Mouse (Mus musculus): ENCODE results near the gene Dnajb4. TPM values are rescaled to one million over a fixed set of nuclear protein-coding genes. Genes with fewer than 3 reads are reported as not detected.
"Not testable (repeated sequence)": the region's sequence is repeated elsewhere in the genome, so short reads cannot be mapped to it uniquely, and the experiment has no call there.

Gene Dnajb4
- 42.4 and 42.5 TPM in 2 replicates for polyA plus RNA-seq (2015; fragmentation: Nextera tagmentation; extraction: Ambion mirVana)

- Histone ChIP-seq H3K4me1 (replicated peaks) (peaks cover 34% of the 10 kb centered on the region), H3K36me3 (no peaks in the 10 kb centered on the region), H3K9ac (peak within 1 kb of the TSS; percentile 100), H3K4me2 (peak within 1 kb of the TSS; percentile 79), H3K4me3 (peak within 1 kb of the TSS; percentile 99), H3K9me3 (no peaks in the 10 kb centered on the region), H3K27me3 (no peaks in the 10 kb centered on the region), H3K27ac (replicated peaks) (peak within 1 kb of the TSS; percentile 100)
- peak; percentile 97 for ATAC-seq (ENCODE audit: low FRiP score, low read depth)
- WGBS, result under 1% methylated on average over 84 of the region's 85 CpGs
These were observed at the start of gene Dnajb4, which contains the start of gene Fubp1 for GRCm38 (mm10) chr3:152209967-152210634. TSS of gene Dnajb4 (minus strand) at chr3:152210302. TSS of gene Fubp1 (plus strand) at chr3:152210422.

DNA sequence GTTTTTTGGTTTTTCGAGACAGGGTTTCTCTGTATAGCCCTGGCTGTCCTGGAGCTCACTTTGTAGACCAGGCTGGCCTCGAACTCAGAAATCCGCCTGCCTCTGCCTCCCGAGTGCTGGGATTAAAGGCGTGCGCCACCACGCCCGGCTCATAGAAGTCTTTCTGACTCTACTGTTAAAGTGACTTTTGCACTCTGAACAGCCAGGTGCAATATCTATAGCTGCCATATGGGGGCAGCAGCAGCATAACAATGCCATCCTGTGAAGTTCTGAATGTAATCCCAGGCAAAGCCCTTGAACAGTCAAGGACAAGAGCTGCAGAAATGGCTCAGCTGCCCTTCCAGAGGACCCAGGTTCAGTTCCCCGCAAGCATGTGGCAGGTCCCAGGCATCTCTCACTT lies 49.3 kb upstream of the Dnajb4 start:
- WGBS, result 34% methylated on average over 8 of the region's 9 CpGs
- H3K9ac ChIP-seq; H3K9me3 ChIP-seq; H3K27me3 ChIP-seq; H3K4me3 ChIP-seq; H3K36me3 ChIP-seq; H3K4me2 ChIP-seq; H3K27ac ChIP-seq (replicated peaks); H3K4me1 ChIP-seq (replicated peaks): not testable (repeated sequence)
- ATAC-seq (ENCODE audit: low FRiP score, low read depth), result 0 out of 2 replicates have a peak, but pooled peaks have one; percentile 17

GRCm38 (mm10) chr3:152257528-152257927 lies 47.4 kb upstream of the Dnajb4 start:
- H3K9ac ChIP-seq, result no peak overlapping the region
- WGBS, result 90% methylated on average over 3 of the region's 3 CpGs
- H3K27ac ChIP-seq (replicated peaks), result no peak overlapping the region
- H3K4me3 ChIP-seq, result no peak overlapping the region
- H3K9me3 ChIP-seq, result no peaks in the 10 kb centered on the region
- no peaks in the 10 kb centered on the region for H3K4me1 ChIP-seq (replicated peaks)
- no peak overlapping the region for H3K4me2 ChIP-seq
- no peaks in the 10 kb centered on the region for H3K27me3 ChIP-seq
- ATAC-seq (ENCODE audit: low FRiP score, low read depth), result no peak
- no peaks in the 10 kb centered on the region for H3K36me3 ChIP-seq

GRCm38 (mm10) chr3:152250487-152250886 lies 40.4 kb upstream of the Dnajb4 start:
- Histone ChIP-seq H3K9ac (no peak overlapping the region), H3K27ac (replicated peaks) (no peak overlapping the region), H3K4me2 (no peak overlapping the region), H3K4me1 (replicated peaks) (no peaks in the 10 kb centered on the region), H3K36me3 (no peaks in the 10 kb centered on the region), H3K4me3 (no peak overlapping the region), H3K9me3 (no peaks in the 10 kb centered on the region), H3K27me3 (no peaks in the 10 kb centered on the region)
- WGBS, result 91% methylated on average over 1 of the region's 1 CpGs
- no peak for ATAC-seq (ENCODE audit: low FRiP score, low read depth)

DNA sequence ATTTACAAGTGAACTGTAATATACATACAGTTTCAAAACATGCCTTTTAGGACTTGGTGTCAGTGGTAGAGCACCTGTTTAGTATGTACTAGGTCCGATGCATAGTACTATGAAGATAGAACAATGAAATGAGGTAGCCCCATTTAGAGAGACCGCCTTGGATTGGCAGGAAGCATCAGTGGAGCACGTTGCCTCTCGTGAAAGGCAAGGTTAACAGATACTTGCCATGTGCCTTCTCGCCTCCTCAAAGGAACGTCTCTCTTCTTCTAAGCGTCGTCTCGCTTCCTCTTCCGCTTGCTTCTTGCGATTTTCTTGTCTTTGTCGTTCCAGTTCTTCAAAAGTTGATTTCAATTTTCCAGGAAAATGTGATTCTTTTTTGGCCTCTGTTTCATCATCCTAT lies 37.6 kb upstream of the Dnajb4 start:
- 89% methylated on average over 12 of the region's 12 CpGs for WGBS

GRCm38 (mm10) chr3:152245273-152245910 lies 35.3 kb upstream of the Dnajb4 start:
- no peaks in the 10 kb centered on the region; the same call in 1 of the 2 replicates for H3K36me3 ChIP-seq
- H3K9ac ChIP-seq, result no peak overlapping the region
- WGBS, result 82% methylated on average over 5 of the region's 5 CpGs
- no peaks in the 10 kb centered on the region for H3K27me3 ChIP-seq
- no peak overlapping the region for H3K4me3 ChIP-seq
- no peak overlapping the region for H3K27ac ChIP-seq (replicated peaks)
- H3K9me3 ChIP-seq, result no peaks in the 10 kb centered on the region
- H3K4me1 ChIP-seq (replicated peaks), result no peaks in the 10 kb centered on the region
- no peak overlapping the region for H3K4me2 ChIP-seq
- ATAC-seq (ENCODE audit: low FRiP score, low read depth), result no peak

More for the DNA sequence above, 37.6 kb upstream of the Dnajb4 start:
- H3K36me3 ChIP-seq, result no peaks in the 10 kb centered on the region
- no peaks in the 10 kb centered on the region for H3K4me1 ChIP-seq (replicated peaks)
- no peak overlapping the region for H3K4me2 ChIP-seq
- no peak overlapping the region for H3K9ac ChIP-seq
- ATAC-seq (ENCODE audit: low FRiP score, low read depth), result no peak
- no peaks in the 10 kb centered on the region for H3K9me3 ChIP-seq
- H3K27ac ChIP-seq (replicated peaks), result no peak overlapping the region
- no peak overlapping the region for H3K4me3 ChIP-seq
- H3K27me3 ChIP-seq, result no peaks in the 10 kb centered on the region

- H3K27ac ChIP-seq (replicated peaks), result no peak overlapping the region
These were observed 33.2 kb upstream of the Dnajb4 start for GRCm38 (mm10) chr3:152243304-152243703.

DNA sequence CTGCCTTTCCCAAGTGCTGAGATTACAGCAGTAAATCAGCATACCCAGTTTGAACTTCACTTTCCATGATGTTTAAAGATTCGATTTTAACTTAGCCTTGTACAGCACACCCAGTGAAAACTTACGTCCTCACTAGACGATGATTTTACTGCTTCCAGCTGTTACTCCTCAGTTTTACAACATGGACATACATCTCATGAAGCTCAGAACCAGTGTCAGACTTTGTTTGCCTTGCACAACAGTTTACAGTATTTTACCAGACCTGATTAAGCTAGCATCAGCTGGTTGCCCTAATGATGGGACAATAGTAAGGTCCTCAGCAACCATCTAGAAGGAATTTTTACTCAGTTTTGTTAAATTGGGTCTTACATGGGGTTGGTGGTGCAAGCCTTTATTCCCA lies 31.0 kb upstream of the Dnajb4 start:
- H3K4me3 ChIP-seq, result no peak overlapping the region
- no peak overlapping the region for H3K27ac ChIP-seq (replicated peaks)
- no peak overlapping the region for H3K4me2 ChIP-seq
- H3K9me3 ChIP-seq, result no peaks in the 10 kb centered on the region
- 84% methylated on average over 3 of the region's 3 CpGs for WGBS
- H3K36me3 ChIP-seq, result peaks cover 17% of the 10 kb centered on the region
- H3K27me3 ChIP-seq, result no peaks in the 10 kb centered on the region
- H3K4me1 ChIP-seq (replicated peaks), result no peaks in the 10 kb centered on the region
- no peak overlapping the region for H3K9ac ChIP-seq
- ATAC-seq (ENCODE audit: low FRiP score, low read depth), result no peak

More at GRCm38 (mm10) chr3:152243304-152243703, 33.2 kb upstream of the Dnajb4 start:
- Histone ChIP-seq H3K9ac (no peak overlapping the region), H3K4me3 (no peak overlapping the region), H3K36me3 (peaks cover 9% of the 10 kb centered on the region), H3K4me2 (no peak overlapping the region), H3K27me3 (no peaks in the 10 kb centered on the region), H3K9me3 (no peaks in the 10 kb centered on the region), H3K4me1 (replicated peaks) (no peaks in the 10 kb centered on the region)
- no peak for ATAC-seq (ENCODE audit: low FRiP score, low read depth)
- 79% methylated on average over 4 of the region's 4 CpGs for WGBS

- Histone ChIP-seq H3K27ac (replicated peaks) (no peak overlapping the region), H3K36me3 (peaks cover 25% of the 10 kb centered on the region), H3K9ac (no peak overlapping the region), H3K4me2 (no peak overlapping the region), H3K27me3 (no peaks in the 10 kb centered on the region), H3K4me1 (replicated peaks) (no peaks in the 10 kb centered on the region), H3K4me3 (no peak overlapping the region), H3K9me3 (no peaks in the 10 kb centered on the region)
- 0 out of 2 replicates have a peak, but pooled peaks have one; percentile 42 for ATAC-seq (ENCODE audit: low FRiP score, low read depth)
- WGBS, result 100% methylated on average over 1 of the region's 1 CpGs
These were observed 29.5 kb upstream of the Dnajb4 start for GRCm38 (mm10) chr3:152239592-152239991.

- H3K27ac ChIP-seq (replicated peaks), result no peak overlapping the region
- H3K27me3 ChIP-seq, result no peaks in the 10 kb centered on the region
- H3K9ac ChIP-seq, result no peak overlapping the region
- H3K4me3 ChIP-seq, result no peak overlapping the region
- peaks cover 32% of the 10 kb centered on the region for H3K36me3 ChIP-seq
- H3K4me2 ChIP-seq, result no peak overlapping the region
- no peak for ATAC-seq (ENCODE audit: low FRiP score, low read depth)
- no peaks in the 10 kb centered on the region for H3K4me1 ChIP-seq (replicated peaks)
- no peaks in the 10 kb centered on the region for H3K9me3 ChIP-seq
- 68% methylated on average over 2 of the region's 2 CpGs for WGBS
These were observed 28.7 kb upstream of the Dnajb4 start for GRCm38 (mm10) chr3:152238836-152239235.

DNA sequence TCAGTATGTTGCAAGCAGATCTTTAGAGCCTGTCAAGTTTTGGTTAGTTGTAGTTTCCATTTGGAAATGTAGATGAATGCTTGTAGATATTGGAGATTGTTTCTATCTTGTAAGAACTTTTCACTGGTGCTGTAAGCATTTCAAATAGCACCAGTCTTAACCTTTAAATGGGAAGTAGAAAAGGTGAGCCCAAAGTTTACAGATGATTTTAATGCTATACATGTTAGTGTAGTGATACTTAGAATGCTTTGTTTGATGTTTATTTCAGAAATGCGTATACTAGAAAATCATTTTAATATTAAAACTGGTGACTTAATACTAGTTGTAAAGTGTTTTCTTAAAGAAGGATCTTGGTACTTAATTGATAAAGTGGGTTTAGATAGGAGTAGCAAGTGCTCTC lies 25.7 kb upstream of the Dnajb4 start:
- Histone ChIP-seq H3K4me3 (no peak overlapping the region), H3K9ac (no peak overlapping the region), H3K27ac (replicated peaks) (no peak overlapping the region), H3K4me2 (no peak overlapping the region), H3K9me3 (no peaks in the 10 kb centered on the region), H3K4me1 (replicated peaks) (no peaks in the 10 kb centered on the region), H3K27me3 (no peaks in the 10 kb centered on the region), H3K36me3 (peaks cover 51% of the 10 kb centered on the region)
- WGBS, result 98% methylated on average over 1 of the region's 1 CpGs
- ATAC-seq (ENCODE audit: low FRiP score, low read depth), result no peak

DNA sequence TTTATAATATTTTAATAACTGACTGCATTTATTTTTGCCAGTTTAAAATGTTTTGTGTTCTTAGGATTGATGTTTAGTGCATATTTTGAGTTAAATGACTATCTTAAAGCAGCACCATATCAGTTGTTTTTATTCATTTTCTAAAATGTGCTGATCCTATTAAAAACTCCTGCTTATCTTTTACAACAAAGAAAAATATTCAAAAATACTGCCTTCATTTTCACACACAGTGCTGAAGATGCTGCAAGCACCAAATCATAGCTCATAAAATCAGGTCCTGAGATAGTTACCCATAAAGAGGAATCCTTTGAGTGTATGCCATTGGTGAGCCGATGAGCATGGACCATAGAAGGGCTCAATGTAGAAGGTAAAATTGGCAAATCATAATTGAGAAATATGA lies 25.1 kb upstream of the Dnajb4 start:
- H3K36me3 ChIP-seq, result peaks cover 51% of the 10 kb centered on the region
- no peak overlapping the region for H3K27ac ChIP-seq (replicated peaks)
- no peak overlapping the region for H3K9ac ChIP-seq
- H3K27me3 ChIP-seq, result no peaks in the 10 kb centered on the region
- H3K4me3 ChIP-seq, result no peak overlapping the region
- H3K9me3 ChIP-seq, result no peaks in the 10 kb centered on the region
- 100% methylated on average over 1 of the region's 1 CpGs for WGBS
- no peak for ATAC-seq (ENCODE audit: low FRiP score, low read depth)
- no peak overlapping the region for H3K4me2 ChIP-seq
- H3K4me1 ChIP-seq (replicated peaks), result no peaks in the 10 kb centered on the region
